ENCODE assay signal across 12 mouse cellular contexts in the genomic region with DNA sequence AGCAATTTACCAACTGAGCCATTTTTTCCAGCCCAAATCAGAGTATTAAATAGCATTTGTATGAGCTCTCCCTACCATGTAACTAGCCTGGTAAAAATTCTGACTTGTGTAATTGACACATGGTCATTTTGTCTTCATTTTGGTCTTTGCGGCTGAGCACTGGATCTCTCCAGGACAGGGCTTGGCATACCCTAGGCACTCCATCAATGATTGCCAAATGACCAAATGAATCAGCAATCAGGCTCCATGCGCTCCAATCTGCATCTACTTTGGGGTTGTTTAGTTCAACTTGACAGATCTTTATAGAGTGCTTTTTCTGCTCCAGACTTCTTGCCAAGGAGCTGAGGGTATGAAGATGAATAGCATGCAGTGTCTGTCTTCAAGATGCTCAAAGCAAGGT. TPM values are rescaled to one million over a fixed set of nuclear protein-coding genes. Genes with fewer than 3 reads are reported as not detected.
"Had no signal": no experiment of that assay in that cellular context is flagged by ENCODE, and none has a peak within 500 bp of the region (broad histone marks: within the 10 kb centered on the region; RNA-seq: fewer than 3 reads in every experiment).

No protein-coding gene starts in this region.

- ATAC-seq: midbrain, embryonic 13.5 days; midbrain, embryonic 15.5 days had no signal

- H3K27me3 ChIP-seq: midbrain, embryonic 15.5 days; neural tube, embryonic 12.5 days; stomach, embryonic 15.5 days had no signal

- DNase-seq: lung, adult 18-20 months; lung, embryonic 14.5 days; lung, postnatal 10 days; right cerebral cortex, postnatal 14 days; thymus, adult 2 months; thymus, postnatal 25 days; thymus, postnatal 4 days had no signal

RNA-seq across cellular contexts. Expression of a gene that starts 9.0 kb away (rescaled TPM):
- polyA plus RNA-seq: macrophage had no signal
